Mouse (Mus musculus) embryonic fibroblast, embryonic 13.5 days (primary cell): ENCODE data around the gene Trmt10c.

Experiments used
- CTCF ChIP-seq: IDR thresholded peaks from 2 replicates; pipeline ENCODE4 v1.5.1; 2011; ENCODE audit warnings: mild to moderate bottlenecking, control low read depth, low read length, moderate library complexity, borderline replicate concordance; ENCODE audit not compliant: insufficient read depth
- POLR2A ChIP-seq: IDR thresholded peaks from 2 replicates; pipeline ENCODE4 v1.6.1; 2011; ENCODE audit warnings: low read depth, mild to moderate bottlenecking, control low read depth, low read length, moderate library complexity

GRCm38 (mm10) chr16:55986001-55986400 lies 51.6 kb downstream of the Trmt10c start:
- TF ChIP-seq POLR2A (no peak), CTCF (no peak)
